Mouse (Mus musculus): ENCODE results near the gene Npdc1. TPM values are rescaled to one million over a fixed set of nuclear protein-coding genes. Genes with fewer than 3 reads are reported as not detected.

Npdc1 gene
- 100 to 1,000 TPM; 427 to 450 TPM for total RNA-seq (2021)

GRCm38 (mm10) chr2:25399051-25399450 lies at the start of gene Npdc1:
Gene Npdc1, plus strand, starts transcription at chr2:25399351.
- no peak for DNase-seq (ENCODE audit: extremely low spot score in 1 of 2, low spot score in 1 of 2)

GRCm38 (mm10) chr2:25349499-25349898 lies 49.7 kb upstream of the Npdc1 start:
- no peak for DNase-seq (ENCODE audit: extremely low spot score in 1 of 2, low spot score in 1 of 2)

- no peak for DNase-seq (ENCODE audit: extremely low spot score in 1 of 2, low spot score in 1 of 2)
Measured at GRCm38 (mm10) chr2:25350701-25351100, 48.5 kb upstream of the Npdc1 start.

GRCm38 (mm10) chr2:25354211-25354610 lies 44.9 kb upstream of the Npdc1 start:
- no peak for DNase-seq (ENCODE audit: extremely low spot score in 1 of 2, low spot score in 1 of 2)

DNA sequence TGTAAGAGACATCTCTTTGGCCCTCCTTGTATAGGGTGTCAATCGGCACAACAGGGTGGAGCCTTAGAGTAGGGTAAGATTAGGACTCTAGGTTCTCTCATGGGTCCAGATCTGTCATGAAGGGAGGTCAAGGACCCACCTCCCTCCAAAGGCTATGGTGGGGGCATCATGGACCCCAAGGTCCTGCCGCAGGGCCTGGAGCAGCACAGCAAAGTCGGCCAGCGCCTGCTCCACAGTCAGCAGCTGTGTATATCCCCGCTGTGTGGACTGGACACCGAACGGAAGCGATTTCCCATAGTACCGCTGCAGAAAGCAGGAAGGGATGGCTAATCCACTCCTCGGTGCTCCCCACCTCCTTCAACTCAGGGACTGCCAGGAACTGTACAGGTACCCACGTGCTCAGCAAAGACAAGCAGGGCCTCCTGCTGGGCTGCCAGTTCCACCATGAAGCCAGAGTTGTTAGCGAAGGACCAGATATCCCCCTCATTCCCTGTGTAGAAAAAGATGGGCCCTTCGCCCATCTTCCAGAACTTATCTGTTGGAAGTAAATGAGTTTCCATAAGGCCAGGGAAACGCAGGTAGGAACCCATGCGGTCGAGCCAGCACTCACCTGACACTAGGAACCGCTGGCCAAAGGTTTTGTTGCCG lies 43.6 kb upstream of the Npdc1 start:
- no peak for DNase-seq (ENCODE audit: extremely low spot score in 1 of 2, low spot score in 1 of 2)

DNA sequence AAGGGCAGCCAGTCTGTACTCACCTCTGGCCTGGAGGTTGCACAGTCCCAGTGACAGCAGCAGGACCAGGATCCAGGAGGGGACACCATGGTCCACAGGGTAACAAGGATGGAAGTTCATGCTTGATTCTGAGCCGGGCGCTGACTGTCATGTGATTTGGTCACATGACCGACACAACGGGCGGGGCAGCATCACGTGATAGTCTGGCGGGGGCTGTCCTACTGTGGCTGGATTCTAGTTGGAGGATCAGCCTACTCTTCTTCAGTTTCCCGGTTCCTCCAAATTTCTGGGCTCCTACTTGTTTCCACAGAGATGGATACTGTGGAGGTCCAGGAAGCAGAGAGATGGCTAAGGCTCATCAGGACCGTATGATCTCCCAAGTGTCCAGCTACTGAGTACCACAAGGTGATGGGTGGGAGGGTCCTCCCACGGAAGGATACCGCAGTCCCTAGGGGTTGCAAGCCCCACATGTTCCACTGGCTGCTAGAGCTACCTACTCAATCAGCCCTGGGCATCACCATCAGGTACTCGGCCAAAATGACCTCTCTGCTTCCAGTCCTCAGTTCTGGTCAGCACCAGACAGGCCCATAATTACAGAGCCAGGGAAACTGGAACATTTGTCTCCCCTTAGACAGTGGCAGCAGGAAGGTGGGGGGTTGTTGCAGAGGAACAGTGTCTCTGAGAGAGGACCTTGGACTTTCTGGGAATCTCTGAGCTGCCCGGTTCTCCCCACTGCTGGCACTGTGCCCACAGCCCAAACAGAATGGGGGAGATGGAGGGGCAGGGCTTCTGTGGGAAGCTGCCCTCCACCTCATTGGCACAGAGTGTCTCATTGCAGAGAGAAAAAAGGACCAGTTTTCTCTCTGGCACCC lies 42.7 kb upstream of the Npdc1 start, which contains the start of gene Dpp7:
TSS of gene Dpp7 (minus strand) at position 152 of the 872 bp plus-strand sequence.
- DNase-seq (ENCODE audit: extremely low spot score in 1 of 2, low spot score in 1 of 2): peak; percentile 62 to 68

DNA sequence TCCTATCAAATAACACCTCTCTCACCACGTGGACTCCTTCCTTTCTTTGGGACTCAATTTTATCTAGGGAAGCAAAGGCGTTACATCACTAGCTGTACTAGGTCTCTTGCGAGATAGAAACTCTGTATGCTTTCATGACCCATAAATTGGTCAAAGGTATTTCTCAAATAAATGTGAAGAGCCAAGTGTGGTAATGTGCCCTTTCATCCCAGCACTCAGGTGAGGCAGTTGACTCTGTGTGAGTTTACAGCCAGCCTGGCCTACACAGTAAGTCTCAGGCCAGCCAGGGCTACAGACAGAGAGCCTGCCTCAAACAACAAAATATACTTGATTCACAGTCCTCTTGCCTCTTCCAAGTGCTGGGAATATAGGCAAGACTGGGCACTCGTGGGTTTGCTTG lies 39.3 kb upstream of the Npdc1 start:
- no peak for DNase-seq (ENCODE audit: extremely low spot score in 1 of 2, low spot score in 1 of 2)

GRCm38 (mm10) chr2:25363478-25364178 lies 35.5 kb upstream of the Npdc1 start:
- no peak for DNase-seq (ENCODE audit: extremely low spot score in 1 of 2, low spot score in 1 of 2)

- no peak for DNase-seq (ENCODE audit: extremely low spot score in 1 of 2, low spot score in 1 of 2)
Measured at GRCm38 (mm10) chr2:25364313-25364712, 34.8 kb upstream of the Npdc1 start.

GRCm38 (mm10) chr2:25364761-25365090 lies 34.4 kb upstream of the Npdc1 start:
- DNase-seq (ENCODE audit: extremely low spot score in 1 of 2, low spot score in 1 of 2): no peak

DNA sequence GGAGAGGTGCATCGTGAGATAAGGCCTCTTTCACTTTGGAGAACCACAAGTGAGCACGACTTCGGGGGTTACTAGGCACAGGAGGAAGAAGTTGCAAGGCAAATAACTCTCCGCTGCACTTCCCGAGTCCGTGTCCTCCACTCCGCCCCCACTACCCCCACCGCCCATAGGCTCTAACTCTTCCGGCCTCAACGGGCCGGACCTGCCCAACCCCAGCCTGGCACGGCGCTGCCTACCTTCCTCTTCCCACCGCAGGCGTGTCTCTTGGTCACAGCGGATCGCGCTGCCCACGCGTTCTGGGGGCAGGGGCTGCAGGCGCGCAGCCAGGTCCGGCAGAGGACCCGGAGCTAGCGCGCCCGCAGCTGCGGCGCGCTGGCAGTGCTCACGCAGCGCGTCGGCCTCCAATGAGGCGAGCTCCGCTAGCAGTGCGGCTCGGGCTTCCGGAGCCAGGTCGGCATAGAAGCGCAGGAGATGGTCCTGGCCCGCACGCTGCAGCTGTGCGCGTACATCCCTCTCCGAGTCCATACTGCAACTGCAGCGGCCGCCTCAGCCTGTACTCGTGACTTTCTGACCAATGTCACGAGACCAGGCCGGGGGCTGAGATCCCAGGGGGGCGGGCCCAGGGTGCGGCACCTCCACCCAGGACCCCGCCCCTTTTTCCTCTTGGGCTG lies 33.9 kb upstream of the Npdc1 start, which contains the start of gene Uap1l1:
TSS of gene Uap1l1 (minus strand) at position 592 of the 671 bp plus-strand sequence.
- peak in 1 of 2 experiments; percentile 39 for DNase-seq (ENCODE audit: extremely low spot score in 1 of 2, low spot score in 1 of 2)

GRCm38 (mm10) chr2:25369996-25370395 lies 29.2 kb upstream of the Npdc1 start:
- DNase-seq (ENCODE audit: extremely low spot score in 1 of 2, low spot score in 1 of 2): no peak

DNA sequence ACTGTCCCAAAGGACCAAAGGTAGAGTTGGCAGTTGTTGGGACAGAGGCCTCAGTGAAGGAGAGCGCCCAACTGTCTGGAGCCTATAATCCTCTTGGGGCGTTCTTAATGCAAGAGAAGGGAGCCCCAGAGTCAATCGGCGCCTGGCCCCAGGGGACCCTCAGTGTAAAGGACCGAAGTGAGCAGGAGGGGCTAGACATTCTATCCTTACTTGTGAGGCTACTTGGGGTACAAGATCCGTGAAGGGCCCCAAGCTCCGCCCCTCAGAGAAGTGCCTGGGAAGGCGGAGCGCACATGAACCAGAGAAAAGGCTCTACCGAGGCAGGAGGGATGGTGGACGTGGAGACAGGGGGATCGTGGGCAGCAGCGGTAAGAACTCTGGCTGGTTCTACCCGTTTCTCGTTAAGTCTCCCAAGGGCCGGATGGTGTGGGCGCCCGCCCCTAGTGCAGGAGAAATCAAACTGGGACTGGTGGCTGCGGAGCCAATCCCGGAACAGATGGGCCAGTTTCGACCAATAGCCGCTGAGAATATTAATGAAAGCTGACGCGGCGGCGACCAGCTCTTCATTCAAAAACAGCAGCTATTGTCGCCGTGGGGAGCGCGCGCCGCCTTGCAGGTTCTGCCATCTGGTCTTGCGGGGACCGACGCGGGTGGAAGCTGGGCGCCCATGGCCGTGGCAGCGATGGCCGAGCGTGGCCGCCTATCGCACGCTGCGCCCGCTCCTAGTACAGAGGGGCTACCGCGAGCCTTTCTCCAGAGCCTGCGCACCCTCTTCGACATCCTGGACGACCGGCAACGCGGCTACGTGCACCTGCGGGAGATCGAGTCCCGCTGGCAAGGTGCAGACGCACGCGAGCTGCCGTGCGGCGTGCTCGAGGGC lies 27.1 kb upstream of the Npdc1 start, which contains the start of gene Sapcd2:
TSS of gene Sapcd2 (plus strand) at position 558 of the 880 bp plus-strand sequence.
- DNase-seq (ENCODE audit: extremely low spot score in 1 of 2, low spot score in 1 of 2): peak; percentile 71 to 73

GRCm38 (mm10) chr2:25372644-25373391 lies 26.3 kb upstream of the Npdc1 start:
- no peak for DNase-seq (ENCODE audit: extremely low spot score in 1 of 2, low spot score in 1 of 2)

DNA sequence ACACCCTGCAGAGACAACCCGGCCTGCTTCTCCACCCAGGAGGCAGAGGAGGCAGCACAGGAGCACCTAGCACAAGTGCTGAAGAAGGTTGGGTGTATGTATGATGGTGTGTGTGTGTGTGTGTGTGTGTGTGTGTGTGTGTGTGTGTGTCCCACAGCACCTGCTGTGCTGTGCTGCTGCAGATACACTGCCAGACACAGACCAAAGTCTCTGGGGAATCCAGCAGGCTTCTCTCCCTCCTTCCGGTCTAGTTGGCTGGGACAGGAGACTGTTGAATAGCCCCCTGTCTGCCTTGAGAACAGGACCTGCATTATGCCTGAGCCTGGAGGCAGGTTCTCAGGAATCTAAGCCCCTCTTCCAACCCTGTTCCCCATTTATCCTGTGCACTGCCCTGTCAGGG lies 25.7 kb upstream of the Npdc1 start:
- no peak for DNase-seq (ENCODE audit: extremely low spot score in 1 of 2, low spot score in 1 of 2)

DNA sequence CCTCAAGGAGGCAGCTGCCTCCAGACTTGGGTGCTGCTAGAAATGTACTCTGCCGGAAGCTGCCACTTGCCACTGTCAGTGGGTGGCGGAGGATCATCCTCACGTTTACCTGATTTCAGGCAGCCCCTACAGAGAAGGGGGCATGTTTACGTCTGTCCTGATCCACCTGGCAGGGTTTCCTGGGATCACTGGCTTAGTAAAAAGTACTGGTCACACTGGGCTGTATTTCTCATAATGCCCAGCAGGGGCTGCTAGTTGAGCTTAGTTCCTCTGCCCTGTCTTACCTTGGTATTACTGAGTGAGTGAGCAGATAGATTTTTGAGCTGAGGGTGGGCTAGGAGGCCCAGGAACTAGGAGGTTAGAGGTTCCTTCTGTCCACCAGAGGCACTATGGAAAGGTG lies 22.6 kb upstream of the Npdc1 start:
- DNase-seq (ENCODE audit: extremely low spot score in 1 of 2, low spot score in 1 of 2): peak in 1 of 2 experiments; percentile 63

- DNase-seq (ENCODE audit: extremely low spot score in 1 of 2, low spot score in 1 of 2): no peak
Measured at GRCm38 (mm10) chr2:25384492-25384891, 14.7 kb upstream of the Npdc1 start.

- no peak for DNase-seq (ENCODE audit: extremely low spot score in 1 of 2, low spot score in 1 of 2)
Measured at GRCm38 (mm10) chr2:25391266-25391665, 7.9 kb upstream of the Npdc1 start.
